In genomic region chr2:166995796-166996532, GRCm38 (mm10) we compare ENCODE assay signal across 8 mouse cellular contexts. TPM values are rescaled to one million over a fixed set of nuclear protein-coding genes. Genes with fewer than 3 reads are reported as not detected.
DNase-seq lines count a peak whose midpoint lies in the region; ATAC-seq lines count a peak whose summit lies in the region.

Gene Stau1, minus strand, starts transcription at chr2:166996299.

- peak; percentile 85 for ATAC-seq in megakaryocyte progenitor cell, adult 5-6 weeks (replicated peaks; ENCODE audit: poor library complexity)

- DNase-seq in adipocyte (ENCODE audit: low spot score), result peak; percentile 98
- DNase-seq in embryo, embryonic 10 days (ENCODE audit: low spot score), result peak; percentile 98
- peak; percentile 95 for DNase-seq in gastrocnemius, postnatal 10 days
- peak; percentile 97 for DNase-seq in induced T-regulatory cell, adult 2 months (ENCODE audit: low read depth)
- peak; percentile 88 to 96 for DNase-seq in left cerebral cortex, adult 9 months (ENCODE audit: low spot score in 2 of 2)
- DNase-seq in right cerebral cortex, postnatal 14 days, result peak; percentile 97
- peak; percentile 85 to 95 for DNase-seq in urinary bladder, postnatal 36 days (ENCODE audit: low spot score in 2 of 2)

RNA-seq across cellular contexts. Expression of gene Stau1, which starts in this region (rescaled TPM):
- total RNA-seq in gastrocnemius, postnatal 10 days (2021), result 10 to 100 TPM; 44.9 to 57.9 TPM
- total RNA-seq in megakaryocyte progenitor cell, adult 5-6 weeks (2015), result 35.7 and 36.0 TPM in 2 replicates
- total RNA-seq in megakaryocyte progenitor cell, adult 5-6 weeks (2017), result 30.1 and 32.1 TPM in 2 replicates

Comparison
In these comparisons a context has a peak if more than half of its experiments do, and no peak if none do; other contexts are left out.
1. Peak in every context shown above with its lines: DNase-seq and ATAC-seq.